Mouse (Mus musculus): ENCODE results near the gene Aup1. TPM values are rescaled to one million over a fixed set of nuclear protein-coding genes. Genes with fewer than 3 reads are reported as not detected.

Aup1 gene
- polyA plus RNA-seq, 1 experiment from 2014 or later, result 148 TPM

DNA sequence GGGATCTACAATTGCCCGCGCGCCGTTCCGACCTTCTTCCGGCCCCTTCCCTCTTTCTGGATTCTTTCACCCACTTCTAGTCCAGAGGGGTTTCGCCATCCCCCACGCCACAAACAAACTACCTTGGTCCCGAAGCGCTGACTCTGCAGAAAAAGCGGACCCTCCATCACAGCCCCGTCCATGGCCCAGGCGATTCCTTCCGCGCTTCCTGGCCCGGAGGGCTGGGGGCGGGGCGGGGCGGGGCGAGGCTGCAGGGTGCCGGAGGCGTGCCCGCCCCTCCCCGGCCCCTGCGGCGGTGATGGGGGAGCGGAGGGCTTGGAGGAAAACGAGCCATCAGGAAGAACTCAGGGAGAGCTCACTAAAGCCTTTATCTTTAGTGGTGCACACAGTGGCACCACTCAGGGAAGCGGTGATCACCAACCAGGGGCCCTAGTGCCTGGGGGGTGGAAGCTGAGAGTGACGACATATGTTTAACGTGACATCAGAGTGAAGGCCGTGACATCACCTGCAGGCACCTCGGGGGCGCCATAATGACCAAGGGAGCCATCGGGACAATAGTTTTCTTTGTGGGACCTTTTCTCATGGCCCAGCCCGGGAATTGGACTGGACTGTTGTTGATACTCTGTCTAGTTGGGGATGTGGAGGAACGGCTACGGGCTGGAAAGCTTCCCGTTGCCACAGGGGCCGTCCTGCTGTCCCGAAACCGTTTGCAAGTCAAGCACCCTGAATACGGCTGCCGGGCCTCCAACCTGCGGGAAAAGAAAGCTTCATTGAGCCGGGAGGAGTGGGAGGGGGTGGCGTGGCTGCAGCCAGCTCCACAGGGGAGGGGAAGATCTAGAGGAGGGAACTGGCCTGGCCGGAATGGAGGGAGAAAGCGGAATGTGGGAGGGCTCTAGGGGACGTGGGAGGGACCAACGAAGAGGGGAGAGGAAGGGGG is 20.8 kb upstream of the Aup1 start, which contains the start of the genes Dok1 and Loxl3:
TSS of gene Dok1 (minus strand) at position 223 of the 937 bp plus-strand sequence.
TSS of gene Loxl3 (plus strand) at position 925 of the 937 bp plus-strand sequence.
- H3K4me3 ChIP-seq (ENCODE audit: low read length), result peak within 1 kb of the TSS; percentile 73
- no peaks in the 10 kb centered on the region for H3K36me3 ChIP-seq (ENCODE audit: control insufficient read depth, insufficient read depth)
- no peaks in the 10 kb centered on the region for H3K9me3 ChIP-seq (replicated peaks; ENCODE audit: control insufficient read depth, low read length)
- peak within 1 kb of the TSS; percentile 67 for H3K9ac ChIP-seq (ENCODE audit: low read length)
- peaks cover 10% of the 10 kb centered on the region; the same call in 1 of the 2 replicates for H3K27me3 ChIP-seq (ENCODE audit: control insufficient read depth, insufficient read depth, low read length)
- peak; percentile 81 for ATAC-seq (replicated peaks; ENCODE audit: extremely low read depth, insufficient read depth, low FRiP score)
- under 1% methylated on average over 51 of the region's 51 CpGs for WGBS
- peak within 1 kb of the TSS; percentile 86 for H3K4me2 ChIP-seq (ENCODE audit: low read depth, low read length)
- peaks cover 16% of the 10 kb centered on the region for H3K4me1 ChIP-seq (ENCODE audit: control insufficient read depth, insufficient read depth, low read length)
- H3K27ac ChIP-seq (ENCODE audit: low read length), result peak within 1 kb of the TSS; percentile 82

DNA sequence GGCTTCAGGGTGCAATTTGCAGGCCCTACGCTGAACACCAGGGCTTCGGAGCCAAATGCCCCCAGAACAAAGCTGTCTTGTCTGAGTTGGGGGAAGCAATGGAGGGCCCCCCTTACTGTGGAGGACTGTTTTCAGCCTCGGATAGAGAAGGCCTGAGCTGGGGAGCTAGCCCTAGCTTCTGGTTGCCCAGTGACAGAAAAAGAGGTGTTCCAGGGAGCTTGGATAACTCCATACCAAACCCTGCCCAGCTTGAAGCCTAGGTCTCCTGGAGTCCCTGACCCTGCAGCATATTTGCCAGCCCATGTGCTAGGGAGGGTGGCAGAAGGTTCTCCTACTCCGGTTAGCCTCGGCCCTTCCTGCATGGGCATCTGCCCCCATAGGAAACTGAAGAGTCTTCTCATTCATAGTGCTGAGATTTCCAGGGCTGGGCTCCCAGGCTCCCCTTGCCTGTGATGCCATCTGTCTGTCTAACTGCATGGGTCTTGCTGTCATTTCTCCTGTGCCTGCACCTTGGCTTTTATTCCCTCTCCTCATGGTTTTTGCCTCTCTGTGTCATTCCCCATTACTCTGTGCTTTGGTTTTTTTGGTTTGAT is 19.8 kb upstream of the Aup1 start:
- H3K9ac ChIP-seq (ENCODE audit: low read length), result peak overlapping the region; percentile 67
- no peaks in the 10 kb centered on the region for H3K9me3 ChIP-seq (replicated peaks; ENCODE audit: control insufficient read depth, low read length)
- 32% methylated on average over 5 of the region's 5 CpGs for WGBS
- H3K4me1 ChIP-seq (ENCODE audit: control insufficient read depth, insufficient read depth, low read length), result peaks cover 18% of the 10 kb centered on the region
- H3K4me2 ChIP-seq (ENCODE audit: low read depth, low read length), result peak overlapping the region; percentile 86
- ATAC-seq (replicated peaks; ENCODE audit: extremely low read depth, insufficient read depth, low FRiP score), result no peak
- peaks cover 9% of the 10 kb centered on the region; the same call in 1 of the 2 replicates for H3K27me3 ChIP-seq (ENCODE audit: control insufficient read depth, insufficient read depth, low read length)
- peak overlapping the region; percentile 9; the same call in 1 of the 2 replicates for H3K27ac ChIP-seq (ENCODE audit: low read length)
- H3K4me3 ChIP-seq (ENCODE audit: low read length), result peak overlapping the region; percentile 73
- no peaks in the 10 kb centered on the region for H3K36me3 ChIP-seq (ENCODE audit: control insufficient read depth, insufficient read depth)

GRCm38 (mm10) chr6:83037188-83037587 is 17.1 kb upstream of the Aup1 start:
- peaks cover under 1% of the 10 kb centered on the region; the same call in 1 of the 2 replicates for H3K27me3 ChIP-seq (ENCODE audit: control insufficient read depth, insufficient read depth, low read length)
- 74% methylated on average over 8 of the region's 8 CpGs for WGBS
- H3K27ac ChIP-seq (ENCODE audit: low read length), result no peak overlapping the region
- H3K9me3 ChIP-seq (replicated peaks; ENCODE audit: control insufficient read depth, low read length), result no peaks in the 10 kb centered on the region
- H3K9ac ChIP-seq (ENCODE audit: low read length), result no peak overlapping the region
- no peak for ATAC-seq (replicated peaks; ENCODE audit: extremely low read depth, insufficient read depth, low FRiP score)
- H3K4me3 ChIP-seq (ENCODE audit: low read length), result no peak overlapping the region
- H3K4me1 ChIP-seq (ENCODE audit: control insufficient read depth, insufficient read depth, low read length), result peaks cover 10% of the 10 kb centered on the region
- no peak overlapping the region for H3K4me2 ChIP-seq (ENCODE audit: low read depth, low read length)
- no peaks in the 10 kb centered on the region for H3K36me3 ChIP-seq (ENCODE audit: control insufficient read depth, insufficient read depth)

DNA sequence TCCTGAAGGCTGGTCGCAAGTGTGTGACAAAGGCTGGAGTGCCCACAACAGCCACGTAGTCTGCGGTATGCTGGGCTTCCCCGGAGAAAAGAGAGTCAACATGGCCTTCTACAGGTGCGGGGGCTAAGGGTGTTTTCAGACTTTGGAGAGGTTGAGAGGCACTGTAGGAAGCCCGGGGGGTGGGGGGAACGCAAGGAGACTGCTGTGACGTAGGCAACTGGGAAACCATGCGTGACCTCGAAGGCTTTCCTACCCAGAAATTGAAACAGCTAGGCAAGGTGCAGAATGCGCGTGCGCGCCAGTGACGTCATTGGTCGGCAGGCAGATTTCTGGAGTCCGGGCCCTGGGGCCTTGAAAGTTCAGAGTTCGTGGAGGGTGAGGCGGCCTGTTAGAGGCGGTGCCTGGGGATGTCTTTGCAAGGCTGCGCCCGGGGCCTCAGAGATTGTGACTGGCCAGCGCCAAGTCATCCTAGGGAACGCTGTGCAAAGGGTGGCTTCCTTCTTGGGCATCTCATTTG is 15.8 kb upstream of the Aup1 start:
- Histone ChIP-seq H3K4me3 (ENCODE audit: low read length) (peak overlapping the region; percentile 39), H3K4me2 (ENCODE audit: low read depth, low read length) (peak overlapping the region; percentile 66), H3K4me1 (ENCODE audit: control insufficient read depth, insufficient read depth, low read length) (peaks cover 4% of the 10 kb centered on the region; the same call in 1 of the 2 replicates), H3K9ac (ENCODE audit: low read length) (peak overlapping the region; percentile 41), H3K9me3 (replicated peaks; ENCODE audit: control insufficient read depth, low read length) (no peaks in the 10 kb centered on the region), H3K27ac (ENCODE audit: low read length) (no peak overlapping the region), H3K27me3 (ENCODE audit: control insufficient read depth, insufficient read depth, low read length) (no peaks in the 10 kb centered on the region), H3K36me3 (ENCODE audit: control insufficient read depth, insufficient read depth) (no peaks in the 10 kb centered on the region)
- WGBS, result 17% methylated on average over 24 of the region's 24 CpGs
- 0 out of 2 replicates have a peak, but pooled peaks have one; percentile 12 for ATAC-seq (replicated peaks; ENCODE audit: extremely low read depth, insufficient read depth, low FRiP score)

- Histone ChIP-seq H3K9me3 (replicated peaks; ENCODE audit: control insufficient read depth, low read length) (no peaks in the 10 kb centered on the region), H3K4me3 (ENCODE audit: low read length) (no peak overlapping the region), H3K4me1 (ENCODE audit: control insufficient read depth, insufficient read depth, low read length) (peaks cover 9% of the 10 kb centered on the region), H3K27ac (ENCODE audit: low read length) (no peak overlapping the region), H3K27me3 (ENCODE audit: control insufficient read depth, insufficient read depth, low read length) (no peaks in the 10 kb centered on the region), H3K4me2 (ENCODE audit: low read depth, low read length) (no peak overlapping the region), H3K36me3 (ENCODE audit: control insufficient read depth, insufficient read depth) (no peaks in the 10 kb centered on the region), H3K9ac (ENCODE audit: low read length) (no peak overlapping the region)
- ATAC-seq (replicated peaks; ENCODE audit: extremely low read depth, insufficient read depth, low FRiP score), result no peak
- WGBS, result 78% methylated on average over 5 of the region's 5 CpGs
Observed at GRCm38 (mm10) chr6:83040601-83041000, 13.7 kb upstream of the Aup1 start.

GRCm38 (mm10) chr6:83043561-83043960 is 10.8 kb upstream of the Aup1 start:
- H3K9ac ChIP-seq (ENCODE audit: low read length), result no peak overlapping the region
- H3K36me3 ChIP-seq (ENCODE audit: control insufficient read depth, insufficient read depth), result no peaks in the 10 kb centered on the region
- H3K9me3 ChIP-seq (replicated peaks; ENCODE audit: control insufficient read depth, low read length), result no peaks in the 10 kb centered on the region
- no peak overlapping the region for H3K27ac ChIP-seq (ENCODE audit: low read length)
- WGBS, result 67% methylated on average over 6 of the region's 6 CpGs
- H3K27me3 ChIP-seq (ENCODE audit: control insufficient read depth, insufficient read depth, low read length), result no peaks in the 10 kb centered on the region
- peaks cover 9% of the 10 kb centered on the region for H3K4me1 ChIP-seq (ENCODE audit: control insufficient read depth, insufficient read depth, low read length)
- no peak overlapping the region for H3K4me3 ChIP-seq (ENCODE audit: low read length)
- ATAC-seq (replicated peaks; ENCODE audit: extremely low read depth, insufficient read depth, low FRiP score), result no peak
- H3K4me2 ChIP-seq (ENCODE audit: low read depth, low read length), result no peak overlapping the region

DNA sequence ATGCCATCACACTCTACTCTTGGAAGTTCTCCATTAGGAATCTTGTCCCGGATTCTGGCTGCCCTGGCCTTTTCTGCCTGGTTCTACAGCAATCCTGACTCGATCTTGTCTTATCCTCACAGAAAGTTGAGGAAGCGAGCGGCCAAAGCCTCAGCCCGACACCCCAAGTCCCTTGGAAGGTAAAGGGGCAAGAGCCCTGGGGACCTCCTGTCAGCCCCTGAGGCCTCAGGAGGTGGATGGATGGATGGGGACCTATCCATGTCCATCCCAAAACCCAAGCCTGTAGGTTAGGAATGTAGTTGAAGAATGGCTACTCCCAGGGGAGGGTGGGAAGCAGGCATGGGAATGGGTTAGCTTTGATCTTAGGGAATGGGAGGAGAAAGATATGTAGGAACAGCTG is 10.3 kb upstream of the Aup1 start:
- Histone ChIP-seq H3K4me1 (ENCODE audit: control insufficient read depth, insufficient read depth, low read length) (peaks cover 7% of the 10 kb centered on the region), H3K9me3 (replicated peaks; ENCODE audit: control insufficient read depth, low read length) (no peaks in the 10 kb centered on the region), H3K9ac (ENCODE audit: low read length) (no peak overlapping the region), H3K27me3 (ENCODE audit: control insufficient read depth, insufficient read depth, low read length) (no peaks in the 10 kb centered on the region), H3K27ac (ENCODE audit: low read length) (no peak overlapping the region), H3K36me3 (ENCODE audit: control insufficient read depth, insufficient read depth) (no peaks in the 10 kb centered on the region), H3K4me2 (ENCODE audit: low read depth, low read length) (no peak overlapping the region), H3K4me3 (ENCODE audit: low read length) (no peak overlapping the region)
- WGBS, result 87% methylated on average over 5 of the region's 5 CpGs
- no peak for ATAC-seq (replicated peaks; ENCODE audit: extremely low read depth, insufficient read depth, low FRiP score)

DNA sequence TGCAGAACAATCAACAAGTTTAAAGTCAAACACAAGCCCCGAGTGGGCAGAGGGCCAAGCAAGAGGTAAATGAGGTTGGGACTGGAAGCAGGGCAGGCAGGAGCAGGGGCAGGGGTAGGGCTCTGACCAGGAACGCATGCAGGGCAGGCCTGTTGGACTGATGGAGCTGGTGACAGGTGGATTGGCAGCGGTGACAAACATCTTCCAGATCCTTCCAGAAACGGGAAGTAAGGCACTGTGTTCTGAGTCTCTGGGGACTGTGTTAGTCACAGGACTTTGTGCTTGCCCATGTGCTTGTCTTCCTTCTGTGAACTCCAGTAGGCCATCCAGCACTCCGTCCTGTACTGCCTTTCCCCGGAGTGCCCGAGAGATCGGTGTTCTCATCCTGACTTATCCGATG is 9.6 kb upstream of the Aup1 start:
- Histone ChIP-seq H3K4me2 (ENCODE audit: low read depth, low read length) (no peak overlapping the region), H3K4me1 (ENCODE audit: control insufficient read depth, insufficient read depth, low read length) (peaks cover 7% of the 10 kb centered on the region), H3K36me3 (ENCODE audit: control insufficient read depth, insufficient read depth) (no peaks in the 10 kb centered on the region), H3K27me3 (ENCODE audit: control insufficient read depth, insufficient read depth, low read length) (no peaks in the 10 kb centered on the region), H3K9me3 (replicated peaks; ENCODE audit: control insufficient read depth, low read length) (no peaks in the 10 kb centered on the region), H3K4me3 (ENCODE audit: low read length) (no peak overlapping the region), H3K9ac (ENCODE audit: low read length) (no peak overlapping the region), H3K27ac (ENCODE audit: low read length) (peak overlapping the region; percentile 28)
- peak; percentile 77 for ATAC-seq (replicated peaks; ENCODE audit: extremely low read depth, insufficient read depth, low FRiP score)
- 32% methylated on average over 9 of the region's 9 CpGs for WGBS

All from heart, embryonic 16.5 days (tissue).